In genomic region chr2:137704051-137704450, GRCm38 (mm10) we compare ENCODE assay signal across 26 mouse cellular contexts.
A peak's percentile ranks its signal among the peaks of the same experiment; 100 is the strongest.
DNase-seq lines count a peak whose midpoint lies in the region; ATAC-seq and TF ChIP-seq lines count a peak whose summit lies in the region.
"Had no signal": no experiment of that assay in that cellular context is flagged by ENCODE, and none has a peak within 500 bp of the region (broad histone marks: within the 10 kb centered on the region; RNA-seq: fewer than 3 reads in every experiment).

No protein-coding gene starts in this region.

- ATAC-seq in embryonic facial prominence, embryonic 14.5 days (ENCODE audit: low read depth): peak; percentile 47; the same call in 1 of the 2 replicates
- peak; percentile 63; the same call in 1 of the 2 replicates for ATAC-seq in kidney, embryonic 14.5 days (ENCODE audit: low FRiP score, low TSS enrichment)
- no peak for ATAC-seq in kidney, postnatal 0 days (replicated peaks; ENCODE audit: low FRiP score, low read depth)
- ATAC-seq in embryonic facial prominence, embryonic 15.5 days (ENCODE audit: insufficient number of reproducible peaks, low FRiP score, low TSS enrichment, low read depth): peak; percentile 47; the same call in 1 of the 2 replicates
- ATAC-seq: hindbrain, postnatal 0 days; inflammation-experienced regulatory T-cells, adult 6 months had no signal

- no peak for TF ChIP-seq CTCF in kidney, postnatal 0 days (IDR thresholded peaks at IDR 0.05; ENCODE audit: low read depth)

- H3K36me3 ChIP-seq in embryonic facial prominence, embryonic 14.5 days (ENCODE audit: control insufficient read depth, insufficient read depth, low read length): no peaks in the 10 kb centered on the region
- H3K36me3 ChIP-seq in embryonic facial prominence, embryonic 10.5 days (replicated peaks): no peaks in the 10 kb centered on the region
- H3K36me3 ChIP-seq in kidney, embryonic 14.5 days (ENCODE audit: control insufficient read depth, insufficient read depth, low read length): no peaks in the 10 kb centered on the region
- H3K36me3 ChIP-seq in kidney, postnatal 0 days (ENCODE audit: insufficient read depth, low read length): no peaks in the 10 kb centered on the region
- no peaks in the 10 kb centered on the region for H3K36me3 ChIP-seq in embryonic facial prominence, embryonic 15.5 days
- H3K36me3 ChIP-seq in limb, embryonic 10.5 days: no peaks in the 10 kb centered on the region
- H3K36me3 ChIP-seq: embryonic facial prominence, embryonic 13.5 days; forebrain, embryonic 15.5 days; G1E; heart, embryonic 12.5 days; heart, embryonic 15.5 days; hindbrain, embryonic 12.5 days had no signal

- peaks cover 10% of the 10 kb centered on the region for H3K4me1 ChIP-seq in embryonic facial prominence, embryonic 14.5 days (ENCODE audit: control insufficient read depth, insufficient read depth, low read length)
- peaks cover 19% of the 10 kb centered on the region for H3K4me1 ChIP-seq in embryonic facial prominence, embryonic 10.5 days
- H3K4me1 ChIP-seq in kidney, embryonic 14.5 days (ENCODE audit: control insufficient read depth, insufficient read depth, low read length): peaks cover 10% of the 10 kb centered on the region
- H3K4me1 ChIP-seq in kidney, postnatal 0 days (replicated peaks; ENCODE audit: insufficient read depth, low read length): peaks cover 14% of the 10 kb centered on the region; the same call in 1 of the 2 replicates
- peaks cover 11% of the 10 kb centered on the region; the same call in 1 of the 2 replicates for H3K4me1 ChIP-seq in embryonic facial prominence, embryonic 15.5 days
- peaks cover 9% of the 10 kb centered on the region for H3K4me1 ChIP-seq in limb, embryonic 10.5 days

- H3K9me3 ChIP-seq in embryonic facial prominence, embryonic 14.5 days (ENCODE audit: control insufficient read depth, low read length): no peaks in the 10 kb centered on the region
- H3K9me3 ChIP-seq in embryonic facial prominence, embryonic 10.5 days: no peaks in the 10 kb centered on the region
- H3K9me3 ChIP-seq in kidney, embryonic 14.5 days (ENCODE audit: control insufficient read depth, low read length): no peaks in the 10 kb centered on the region
- H3K9me3 ChIP-seq in kidney, postnatal 0 days (replicated peaks; ENCODE audit: low read length): no peaks in the 10 kb centered on the region
- no peaks in the 10 kb centered on the region for H3K9me3 ChIP-seq in embryonic facial prominence, embryonic 15.5 days (replicated peaks)
- no peaks in the 10 kb centered on the region for H3K9me3 ChIP-seq in limb, embryonic 10.5 days (replicated peaks)
- H3K9me3 ChIP-seq: embryonic facial prominence, embryonic 13.5 days; forebrain, embryonic 15.5 days; heart, embryonic 12.5 days; heart, embryonic 15.5 days; hindbrain, embryonic 12.5 days had no signal

- DNase-seq in embryonic facial prominence, embryonic 14.5 days (ENCODE audit: low spot score): peak; percentile 36
- no peak for DNase-seq in embryonic facial prominence, embryonic 10.5 days (ENCODE audit: low spot score)
- no peak for DNase-seq in kidney, postnatal 36 days
- no peak for DNase-seq in kidney, postnatal 0 days (ENCODE audit: low spot score)
- no peak for DNase-seq in kidney, postnatal 14 days
- no peak for DNase-seq in limb, embryonic 10.5 days (ENCODE audit: low spot score)
- DNase-seq: adrenal gland, adult 2 months; adrenal gland, postnatal 14 days; B cell, adult 2 months; cerebellum, adult 11 months; cerebellum, adult 9-11 months; gastrocnemius, postnatal 25 days; heart, adult 18-20 months; heart, postnatal 10 days; heart, postnatal 36 days had no signal

- no peak overlapping the region for H3K4me2 ChIP-seq in embryonic facial prominence, embryonic 14.5 days (ENCODE audit: low read depth, low read length)
- no peak overlapping the region for H3K4me2 ChIP-seq in kidney, embryonic 14.5 days (replicated peaks; ENCODE audit: low read depth, low read length)
- H3K4me2 ChIP-seq in kidney, postnatal 0 days (ENCODE audit: low read length): no peak overlapping the region
- no peak overlapping the region for H3K4me2 ChIP-seq in embryonic facial prominence, embryonic 15.5 days (replicated peaks)
- H3K4me2 ChIP-seq: embryonic facial prominence, embryonic 13.5 days; forebrain, embryonic 15.5 days; heart, embryonic 12.5 days; heart, embryonic 15.5 days; hindbrain, embryonic 12.5 days had no signal

- H3K27me3 ChIP-seq in embryonic facial prominence, embryonic 14.5 days (replicated peaks; ENCODE audit: control insufficient read depth, insufficient read depth, low read length): peaks cover 6% of the 10 kb centered on the region; the same call in 1 of the 2 replicates
- H3K27me3 ChIP-seq in embryonic facial prominence, embryonic 10.5 days (replicated peaks; ENCODE audit: low read depth, poor library complexity, severe bottlenecking): peaks cover 69% of the 10 kb centered on the region
- H3K27me3 ChIP-seq in kidney, embryonic 14.5 days (ENCODE audit: control insufficient read depth, insufficient read depth, low read length): no peaks in the 10 kb centered on the region
- H3K27me3 ChIP-seq in kidney, postnatal 0 days (ENCODE audit: insufficient read depth, low read length): no peaks in the 10 kb centered on the region
- no peaks in the 10 kb centered on the region for H3K27me3 ChIP-seq in embryonic facial prominence, embryonic 15.5 days
- H3K27me3 ChIP-seq in limb, embryonic 10.5 days (ENCODE audit: low read depth, poor library complexity, severe bottlenecking): peaks cover 25% of the 10 kb centered on the region
- H3K27me3 ChIP-seq: CH12.LX; embryonic facial prominence, embryonic 13.5 days; heart, embryonic 12.5 days; heart, embryonic 15.5 days had no signal

- no peak overlapping the region for H3K27ac ChIP-seq in embryonic facial prominence, embryonic 14.5 days (replicated peaks; ENCODE audit: low read depth, low read length)
- no peak overlapping the region for H3K27ac ChIP-seq in embryonic facial prominence, embryonic 10.5 days (replicated peaks)
- peak overlapping the region; percentile 17; the same call in 1 of the 2 replicates for H3K27ac ChIP-seq in kidney, embryonic 14.5 days (ENCODE audit: low read depth, low read length)
- 0 out of 2 replicates have a peak overlapping the region, but pooled peaks have one; percentile 19 for H3K27ac ChIP-seq in kidney, postnatal 0 days
- H3K27ac ChIP-seq in embryonic facial prominence, embryonic 15.5 days (replicated peaks): no peak overlapping the region
- no peak overlapping the region for H3K27ac ChIP-seq in limb, embryonic 10.5 days
- H3K27ac ChIP-seq: embryonic facial prominence, embryonic 13.5 days; forebrain, embryonic 15.5 days; heart, embryonic 15.5 days; hindbrain, embryonic 12.5 days; hindbrain, postnatal 0 days had no signal

- no peak overlapping the region for H3K4me3 ChIP-seq in embryonic facial prominence, embryonic 14.5 days (ENCODE audit: low read depth, low read length)
- no peak overlapping the region for H3K4me3 ChIP-seq in embryonic facial prominence, embryonic 10.5 days
- no peak overlapping the region for H3K4me3 ChIP-seq in kidney, embryonic 14.5 days (ENCODE audit: low read length)
- H3K4me3 ChIP-seq in kidney, postnatal 0 days (replicated peaks; ENCODE audit: low read depth, low read length): no peak overlapping the region
- no peak overlapping the region for H3K4me3 ChIP-seq in embryonic facial prominence, embryonic 15.5 days (replicated peaks)
- no peak overlapping the region for H3K4me3 ChIP-seq in limb, embryonic 10.5 days
- H3K4me3 ChIP-seq: embryonic facial prominence, embryonic 13.5 days; forebrain, embryonic 15.5 days; heart, embryonic 12.5 days; heart, embryonic 15.5 days; hindbrain, embryonic 12.5 days had no signal

- WGBS in embryonic facial prominence, embryonic 14.5 days: 62% methylated on average over 3 of the region's 3 CpGs
- WGBS in embryonic facial prominence, embryonic 10.5 days: 70% methylated on average over 3 of the region's 3 CpGs
- 58% methylated on average over 3 of the region's 3 CpGs for WGBS in kidney, embryonic 14.5 days
- WGBS in kidney, postnatal 0 days: 49% methylated on average over 3 of the region's 3 CpGs
- 73% methylated on average over 3 of the region's 3 CpGs for WGBS in embryonic facial prominence, embryonic 15.5 days
- 86% methylated on average over 3 of the region's 3 CpGs for WGBS in limb, embryonic 10.5 days

- H3K9ac ChIP-seq in embryonic facial prominence, embryonic 14.5 days (ENCODE audit: low read depth, low read length): no peak overlapping the region
- H3K9ac ChIP-seq in kidney, embryonic 14.5 days (ENCODE audit: low read depth, low read length): no peak overlapping the region
- H3K9ac ChIP-seq in kidney, postnatal 0 days (ENCODE audit: low read depth, low read length): no peak overlapping the region
- H3K9ac ChIP-seq in embryonic facial prominence, embryonic 15.5 days: no peak overlapping the region
- H3K9ac ChIP-seq: embryonic facial prominence, embryonic 13.5 days; forebrain, embryonic 15.5 days; heart, embryonic 12.5 days; heart, embryonic 15.5 days; hindbrain, embryonic 12.5 days had no signal

Comparison
In these comparisons a context has a peak if more than half of its experiments do, and no peak if none do; other contexts are left out.
1. H3K27ac ChIP-seq: peak in kidney, embryonic 14.5 days (single experiment) and kidney, postnatal 0 days (single experiment); none in embryonic facial prominence, embryonic 14.5 days (single experiment), embryonic facial prominence, embryonic 10.5 days (single experiment), embryonic facial prominence, embryonic 15.5 days (single experiment) and limb, embryonic 10.5 days (single experiment).